Mouse (Mus musculus) forebrain, postnatal 0 days (tissue): ENCODE measurements around the gene Lgals9. TPM values are rescaled to one million over a fixed set of nuclear protein-coding genes. Genes with fewer than 3 reads are reported as not detected.
"Not testable (repeated sequence)": the region's sequence is repeated elsewhere in the genome, so short reads cannot be mapped to it uniquely, and the experiment has no call there.

Experiments used
- ATAC-seq: fragments of 200-750 bp; cut with Nextera tagmentation; 2 replicates; pipeline ENCODE4 v1.8.0; 2017; ENCODE audit warnings: mild to moderate bottlenecking, moderate library complexity
- DNase-seq: peaks from one replicate; pipeline ENCODE4 v3.0.0-alpha.2; 2015
- H3K27ac ChIP-seq: fragments of 300-500 bp; sonication (generic); 2 replicates; pipeline ENCODE4 v1.5.1; 2014; ENCODE audit warnings: low read depth, mild to moderate bottlenecking, antibody characterized with exemption, low read length, moderate library complexity, mixed read lengths
- H3K27me3 ChIP-seq: fragments of 300-500 bp; sonication (generic); 2 replicates; pipeline ENCODE4 v1.6.1; 2014; ENCODE audit warnings: mild to moderate bottlenecking, low read length, mixed read lengths; ENCODE audit not compliant: insufficient read depth
- H3K36me3 ChIP-seq: fragments of 300-500 bp; sonication (generic); 2 replicates; pipeline ENCODE4 v1.6.1; 2014; ENCODE audit warnings: mild to moderate bottlenecking, moderate library complexity; ENCODE audit not compliant: insufficient read depth
- H3K4me1 ChIP-seq: fragments of 300-500 bp; sonication (generic); 2 replicates; pipeline ENCODE4 v1.6.1; 2014; ENCODE audit warnings: antibody characterized with exemption; ENCODE audit not compliant: insufficient read depth
- H3K4me2 ChIP-seq: fragments of 300-500 bp; sonication (generic); 2 replicates; pipeline ENCODE4 v1.6.1; 2014; ENCODE audit warnings: low read depth, mild to moderate bottlenecking, moderate library complexity
- H3K4me3 ChIP-seq: fragments of 300-500 bp; sonication (generic); 2 replicates; pipeline ENCODE4 v1.5.1; 2014; ENCODE audit warnings: low read depth, low read length, mixed read lengths
- H3K9ac ChIP-seq: fragments of 300-500 bp; sonication (generic); 2 replicates; pipeline ENCODE4 v1.6.1; 2014; ENCODE audit warnings: mild to moderate bottlenecking
- H3K9me3 ChIP-seq: fragments of 300-500 bp; sonication (generic); 2 replicates; pipeline ENCODE4 v1.6.1; 2016; ENCODE audit warnings: low read length
- CTCF ChIP-seq: sonication (generic); IDR thresholded peaks from 2 replicates; pipeline ENCODE4 v1.5.1; 2016; ENCODE audit warnings: antibody characterized with exemption, control low read depth, low read depth
- WGBS: fragments of 180-500 bp; shearing (Covaris S2); extraction: QIAGEN DNeasy Blood & Tissue Kit; methylation state at CpG from one replicate; pipeline ENCODE4 v1.1.7; 2014; 5-methylcytosine and 5-hydroxymethylcytosine counted together
- polyA plus RNA-seq: library from polyadenylated mRNA; unstranded; fragments of >200 nt; fragmentation: Nextera tagmentation; extraction: Ambion mirVana; gene quantifications from 2 replicates; pipeline ENCODE4 v1.2.1, GENCODE M21; 2015
- total RNA-seq: library from RNA; depleted of rRNA; stranded (reverse); fragments of >200 nt; gene quantifications from 2 replicates; pipeline ENCODE4 v1.2.3, GENCODE M21; 2014

Lgals9 gene
- total and polyA plus RNA-seq, 2 experiments from 2014 or later, result 13.9 to 20.5 TPM

DNA sequence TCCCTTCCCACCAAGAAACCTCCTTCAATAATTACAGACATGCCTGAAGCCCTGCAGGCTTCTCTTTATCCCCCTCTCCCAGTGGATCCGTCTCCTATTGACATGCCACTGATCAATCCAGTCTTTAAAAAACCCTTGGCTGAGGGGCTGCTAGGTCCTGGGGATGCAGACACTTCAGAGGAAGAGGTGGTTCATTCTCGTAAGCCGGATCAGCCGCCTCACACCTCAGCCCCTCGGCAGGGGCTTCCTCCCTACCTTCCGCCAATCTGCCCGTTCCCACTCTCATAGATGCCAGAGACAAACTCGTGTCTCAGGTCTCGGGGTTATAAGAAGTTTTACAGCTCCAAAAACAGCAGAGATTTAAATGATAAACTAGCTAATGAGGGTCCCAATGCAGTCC is 5.3 kb upstream of the Lgals9 start:
- WGBS, result 90% methylated on average over 9 of the region's 9 CpGs
- TF ChIP-seq CTCF, result no peak
- Histone ChIP-seq H3K4me1 (no peaks in the 10 kb centered on the region), H3K27me3 (no peaks in the 10 kb centered on the region), H3K9me3 (no peaks in the 10 kb centered on the region), H3K4me2 (no peak overlapping the region), H3K27ac (no peak overlapping the region), H3K9ac (no peak overlapping the region), H3K36me3 (no peaks in the 10 kb centered on the region), H3K4me3 (no peak overlapping the region)
- DNase-seq (no peak), ATAC-seq (no peak)

DNA sequence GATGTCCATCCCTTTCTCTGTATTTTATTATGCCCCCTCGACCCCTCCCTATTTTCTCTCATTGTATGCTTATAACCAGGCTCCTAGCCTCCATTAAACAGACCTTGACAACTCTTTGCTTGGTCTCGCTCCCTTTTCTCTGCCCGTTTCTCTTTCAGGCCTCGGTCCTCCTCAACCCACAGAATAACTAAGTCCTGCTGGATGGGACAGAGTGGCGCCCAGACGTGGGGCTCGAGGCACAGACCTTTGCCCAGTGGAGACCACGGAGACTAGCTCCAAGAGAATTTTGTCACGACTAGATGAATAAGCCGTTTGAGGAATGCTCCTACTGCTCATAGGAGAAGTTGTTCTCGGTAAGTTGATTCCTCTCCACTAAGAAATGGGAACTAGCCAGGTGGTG is 4.5 kb upstream of the Lgals9 start:
- not testable (repeated sequence) for H3K4me1 ChIP-seq, H3K27ac ChIP-seq, ATAC-seq, H3K27me3 ChIP-seq, H3K9me3 ChIP-seq, DNase-seq, H3K4me3 ChIP-seq, H3K36me3 ChIP-seq, H3K9ac ChIP-seq, H3K4me2 ChIP-seq
- WGBS, result 94% methylated on average over 11 of the region's 11 CpGs

- WGBS, result 94% methylated on average over 10 of the region's 10 CpGs
These were observed 1.7 kb upstream of the Lgals9 start for GRCm38 (mm10) chr11:78986311-78987002.

DNA sequence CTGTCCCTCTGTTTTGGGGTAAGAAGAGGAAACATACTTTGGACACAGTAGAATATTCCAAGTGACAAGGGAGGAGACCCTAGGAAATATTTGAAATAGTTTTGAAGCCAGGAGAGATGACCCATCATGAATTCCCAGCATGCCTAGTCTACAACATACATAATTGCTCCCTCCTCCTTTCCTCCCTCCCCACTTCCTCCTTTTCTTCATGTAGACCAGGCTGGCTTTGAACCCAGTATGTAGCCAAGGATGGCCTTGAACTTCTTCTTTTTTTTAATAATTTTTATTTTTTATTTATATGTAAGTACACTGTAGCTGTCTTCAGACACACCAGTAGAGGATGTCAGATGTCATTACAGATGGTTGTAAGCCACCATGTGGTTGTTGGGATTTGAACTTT is 759 bp upstream of the Lgals9 start:
- Histone ChIP-seq H3K4me2 (no peak overlapping the region), H3K9ac (no peak overlapping the region), H3K9me3 (no peaks in the 10 kb centered on the region), H3K27ac (no peak overlapping the region), H3K36me3 (no peaks in the 10 kb centered on the region), H3K4me1 (no peaks in the 10 kb centered on the region), H3K27me3 (no peaks in the 10 kb centered on the region), H3K4me3 (no peak overlapping the region)
- TF ChIP-seq CTCF, result no peak
- no peak for ATAC-seq
- DNase-seq, result no peak

More at GRCm38 (mm10) chr11:78986311-78987002, 1.7 kb upstream of the Lgals9 start:
- Histone ChIP-seq H3K27ac (no peak overlapping the region), H3K27me3 (no peaks in the 10 kb centered on the region), H3K4me2 (no peak overlapping the region), H3K9me3 (no peaks in the 10 kb centered on the region), H3K4me3 (no peak overlapping the region), H3K4me1 (no peaks in the 10 kb centered on the region), H3K9ac (no peak overlapping the region), H3K36me3 (no peaks in the 10 kb centered on the region)
- TF ChIP-seq CTCF, result no peak
- ATAC-seq (no peak), DNase-seq (no peak)

GRCm38 (mm10) chr11:78983539-78983938 is 1.2 kb downstream of the Lgals9 start:
- Histone ChIP-seq H3K4me1 (no peaks in the 10 kb centered on the region), H3K36me3 (no peaks in the 10 kb centered on the region), H3K27me3 (no peaks in the 10 kb centered on the region), H3K4me2 (peak overlapping the region; percentile 10; the same call in 1 of the 2 replicates), H3K9ac (no peak overlapping the region), H3K4me3 (no peak overlapping the region), H3K27ac (no peak overlapping the region), H3K9me3 (no peaks in the 10 kb centered on the region)
- DNase-seq (no peak), ATAC-seq (no peak)
- 82% methylated on average over 7 of the region's 7 CpGs for WGBS
- TF ChIP-seq CTCF, result no peak

- no peak for TF ChIP-seq CTCF
- Histone ChIP-seq H3K9me3 (no peaks in the 10 kb centered on the region), H3K27me3 (no peaks in the 10 kb centered on the region), H3K4me3 (no peak overlapping the region), H3K4me2 (no peak overlapping the region), H3K36me3 (no peaks in the 10 kb centered on the region), H3K4me1 (no peaks in the 10 kb centered on the region), H3K9ac (no peak overlapping the region), H3K27ac (no peak overlapping the region)
- ATAC-seq, result no peak
- WGBS, result 88% methylated on average over 12 of the region's 12 CpGs
- no peak for DNase-seq
These were observed 2.0 kb downstream of the Lgals9 start for GRCm38 (mm10) chr11:78982513-78983291.

GRCm38 (mm10) chr11:78982042-78982441 is 2.7 kb downstream of the Lgals9 start:
- H3K9me3 ChIP-seq, result no peaks in the 10 kb centered on the region
- ATAC-seq, result no peak
- H3K27ac ChIP-seq, result no peak overlapping the region
- H3K4me2 ChIP-seq, result no peak overlapping the region
- 82% methylated on average over 2 of the region's 2 CpGs for WGBS
- no peak overlapping the region for H3K4me3 ChIP-seq
- no peak for TF ChIP-seq CTCF
- no peaks in the 10 kb centered on the region for H3K27me3 ChIP-seq
- H3K9ac ChIP-seq, result no peak overlapping the region
- no peaks in the 10 kb centered on the region for H3K36me3 ChIP-seq
- H3K4me1 ChIP-seq, result no peaks in the 10 kb centered on the region
- no peak for DNase-seq
